ENCODE assay signal across 12 mouse cellular contexts in genomic region chr1:152414451-152414850, GRCm38 (mm10). TPM values are rescaled to one million over a fixed set of nuclear protein-coding genes. Genes with fewer than 3 reads are reported as not detected.
DNase-seq lines count a peak whose midpoint lies in the region; ATAC-seq lines count a peak whose summit lies in the region.
"Had no signal": no experiment of that assay in that cellular context is flagged by ENCODE, and none has a peak within 500 bp of the region (broad histone marks: within the 10 kb centered on the region; RNA-seq: fewer than 3 reads in every experiment).

No protein-coding gene starts in this region.

- peaks cover 8% of the 10 kb centered on the region; the same call in 1 of the 2 replicates for H3K9me3 ChIP-seq in forebrain, embryonic 15.5 days
- peaks cover 4% of the 10 kb centered on the region for H3K9me3 ChIP-seq in forebrain, embryonic 12.5 days
- H3K9me3 ChIP-seq: limb, embryonic 15.5 days had no signal

- H3K27ac ChIP-seq in forebrain, embryonic 15.5 days (replicated peaks): no peak overlapping the region
- H3K27ac ChIP-seq in forebrain, embryonic 12.5 days: no peak overlapping the region
- H3K27ac ChIP-seq: heart, embryonic 13.5 days; kidney, postnatal 0 days; limb, embryonic 15.5 days; neural tube, embryonic 13.5 days had no signal

- H3K9ac ChIP-seq in forebrain, embryonic 15.5 days (replicated peaks): no peak overlapping the region
- no peak overlapping the region for H3K9ac ChIP-seq in forebrain, embryonic 12.5 days
- H3K9ac ChIP-seq: heart, embryonic 13.5 days; limb, embryonic 15.5 days; neural tube, embryonic 13.5 days had no signal

- H3K27me3 ChIP-seq in forebrain, embryonic 15.5 days: no peaks in the 10 kb centered on the region
- no peaks in the 10 kb centered on the region for H3K27me3 ChIP-seq in forebrain, embryonic 12.5 days
- H3K27me3 ChIP-seq: heart, embryonic 13.5 days; limb, embryonic 15.5 days; neural tube, embryonic 13.5 days had no signal

- no peak overlapping the region for H3K4me3 ChIP-seq in forebrain, embryonic 15.5 days
- H3K4me3 ChIP-seq in forebrain, embryonic 12.5 days (replicated peaks): no peak overlapping the region
- H3K4me3 ChIP-seq: heart, embryonic 13.5 days; limb, embryonic 15.5 days; neural tube, embryonic 13.5 days had no signal

- DNase-seq in R1 (ENCODE audit: low read depth, low spot score): peak; percentile 75
- peak; percentile 61 for DNase-seq in gastrocnemius, postnatal 10 days
- peak; percentile 52 to 76 for DNase-seq in layer of hippocampus, postnatal 14 days (ENCODE audit: low spot score in 2 of 2)
- no peak for DNase-seq in retina, postnatal 1 day
- DNase-seq in urinary bladder, postnatal 36 days (ENCODE audit: low spot score in 2 of 2): no peak
- no peak for DNase-seq in thymus, postnatal 10 days (ENCODE audit: low spot score in 2 of 2)

- H3K4me1 ChIP-seq in forebrain, embryonic 15.5 days: peaks cover 18% of the 10 kb centered on the region
- H3K4me1 ChIP-seq in forebrain, embryonic 12.5 days: peaks cover 6% of the 10 kb centered on the region; the same call in 1 of the 2 replicates

- WGBS in forebrain, embryonic 15.5 days: 60% methylated on average over 10 of the region's 10 CpGs
- 82% methylated on average over 10 of the region's 10 CpGs for WGBS in forebrain, embryonic 12.5 days

- peak; percentile 53 for ATAC-seq in forebrain, embryonic 15.5 days (replicated peaks)
- ATAC-seq in forebrain, embryonic 12.5 days (ENCODE audit: low FRiP score): no peak

- H3K36me3 ChIP-seq in forebrain, embryonic 15.5 days: no peaks in the 10 kb centered on the region
- no peaks in the 10 kb centered on the region for H3K36me3 ChIP-seq in forebrain, embryonic 12.5 days (replicated peaks)
- H3K36me3 ChIP-seq: heart, embryonic 13.5 days; neural tube, embryonic 13.5 days had no signal

- no peak overlapping the region for H3K4me2 ChIP-seq in forebrain, embryonic 15.5 days (replicated peaks)
- no peak overlapping the region for H3K4me2 ChIP-seq in forebrain, embryonic 12.5 days
- H3K4me2 ChIP-seq: heart, embryonic 13.5 days; limb, embryonic 15.5 days; neural tube, embryonic 13.5 days had no signal

RNA-seq across cellular contexts. Expression of gene Colgalt2, which starts 14.8 kb away (rescaled TPM):
- polyA plus RNA-seq in forebrain, embryonic 15.5 days (2015; fragmentation: Nextera tagmentation; extraction: Ambion mirVana): 2.5 and 2.7 TPM in 2 replicates
- 1.5 and 2.1 TPM in 2 replicates for polyA plus RNA-seq in forebrain, embryonic 12.5 days (2016; fragmentation: Nextera tagmentation; extraction: Ambion mirVana)
- 1 to 10 TPM; 4.0 to 4.6 TPM for total RNA-seq in gastrocnemius, postnatal 10 days (2021)
- 1 to 10 TPM; 5.7 to 6.8 TPM for total RNA-seq in layer of hippocampus, postnatal 14 days (2021)

RNA-seq across cellular contexts. Expression of gene Tsen15, which starts 28.0 kb away (rescaled TPM):
- polyA plus RNA-seq in forebrain, embryonic 15.5 days (2015; fragmentation: Nextera tagmentation; extraction: Ambion mirVana): 43.0 and 45.0 TPM in 2 replicates
- 52.0 and 57.4 TPM in 2 replicates for polyA plus RNA-seq in forebrain, embryonic 12.5 days (2016; fragmentation: Nextera tagmentation; extraction: Ambion mirVana)
- 10 to 100 TPM; 15.1 to 20.5 TPM for total RNA-seq in gastrocnemius, postnatal 10 days (2021)
- 10 to 100 TPM; 24.1 to 27.6 TPM for total RNA-seq in layer of hippocampus, postnatal 14 days (2021)

Comparison
In these comparisons a context has a peak if more than half of its experiments do, and no peak if none do; other contexts are left out.
1. DNase-seq: peak in R1 (single experiment), gastrocnemius, postnatal 10 days (single experiment) and layer of hippocampus, postnatal 14 days (2 of 2); none in retina, postnatal 1 day (single experiment), urinary bladder, postnatal 36 days (0 of 2) and thymus, postnatal 10 days (0 of 2).